Mouse (Mus musculus) E14TG2a.4 (cell line): ENCODE data around the gene Itk.

ENCODE experiments used
- CTCF ChIP-seq: conservative IDR thresholded peaks from 2 replicates; pipeline ENCODE4 v1.5.1; 2014; ENCODE audit warnings: low read length
- POU5F1 ChIP-seq: IDR thresholded peaks from 2 replicates; pipeline ENCODE4 v1.6.1; 2014; ENCODE audit warnings: low read length, borderline replicate concordance

DNA sequence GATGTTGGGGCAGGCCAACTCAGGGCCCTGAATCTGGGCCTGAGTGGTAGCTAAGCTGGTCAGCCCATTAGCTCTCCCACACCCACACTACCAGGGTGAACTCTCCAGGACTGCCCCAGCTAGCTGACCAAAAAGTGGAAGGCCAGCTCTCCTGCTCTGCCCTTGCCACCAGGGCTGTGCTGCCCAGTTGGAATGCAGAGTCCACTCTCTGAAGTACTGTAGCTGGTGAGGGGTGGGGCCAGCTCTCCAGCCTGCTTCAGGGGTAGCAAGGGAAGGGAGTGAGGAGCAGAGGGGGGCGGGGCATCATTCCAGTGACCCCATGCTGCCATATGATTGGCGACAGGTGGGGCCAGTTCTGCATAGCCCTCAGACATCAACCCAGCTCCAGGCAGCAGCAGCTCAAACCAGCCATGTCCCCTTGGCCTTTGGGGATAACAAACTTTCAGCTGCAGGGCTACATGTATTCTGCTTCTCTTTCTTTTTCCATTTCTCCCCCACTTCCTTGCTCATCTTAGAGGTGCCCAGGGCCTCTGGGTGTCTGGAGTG, 20.8 kb upstream of the Itk start:
- no peak for TF ChIP-seq POU5F1
- TF ChIP-seq CTCF: no peak
